Comparison of ENCODE assay signal across 8 mouse cellular contexts in genomic region chr11:88891446-88891845, GRCm38 (mm10). TPM values are rescaled to one million over a fixed set of nuclear protein-coding genes. Genes with fewer than 3 reads are reported as not detected.
A peak's percentile ranks its signal among the peaks of the same experiment; 100 is the strongest.
DNase-seq lines count a peak whose midpoint lies in the region.
"Not testable (repeated sequence)": the region's sequence is repeated elsewhere in the genome, so short reads cannot be mapped to it uniquely, and the experiment has no call there.
"Had no signal": no experiment of that assay in that cellular context is flagged by ENCODE, and none has a peak within 500 bp of the region (broad histone marks: within the 10 kb centered on the region; RNA-seq: fewer than 3 reads in every experiment).

No protein-coding gene starts in this region.

- peak; percentile 47 to 66 for DNase-seq in cerebellum, adult 18-20 months
- DNase-seq in frontal cortex, postnatal 10 days (ENCODE audit: low spot score in 2 of 2), result peak; percentile 40 to 63
- peak; percentile 41 for DNase-seq in heart, adult 8-10 months (ENCODE audit: low spot score)
- DNase-seq in layer of hippocampus, adult 11-12 months (ENCODE audit: low spot score), result peak; percentile 48
- peak; percentile 23 to 26 for DNase-seq in left cerebral cortex, postnatal 36 days (ENCODE audit: low spot score in 2 of 2)
- DNase-seq in spleen, postnatal 10 days (ENCODE audit: low spot score in 2 of 2), result peak; percentile 32 to 40
- DNase-seq in thymus, postnatal 36 days, result peak; percentile 13 to 15

- intact Hi-C loops in left cerebral cortex, postnatal 36 days (cut with DNase I), result not testable (repeated sequence)

RNA-seq across cellular contexts. Expression of gene Akap1, which starts 27.1 kb away (rescaled TPM):
- 100 to 1,000 TPM; 113 to 148 (median 138) TPM for total RNA-seq in heart, adult 8-10 months (2022)
- 10 to 100 TPM; 41.6 to 43.1 TPM for total RNA-seq in left cerebral cortex, postnatal 36 days (2021)
- total RNA-seq: neutrophil, adult 5-6 weeks had no signal

Comparison
In these comparisons a context has a peak if more than half of its experiments do, and no peak if none do; other contexts are left out.
1. Peak in every context shown above with its lines: DNase-seq.